Mouse (Mus musculus): ENCODE data around the gene Ppm1m.

DNA sequence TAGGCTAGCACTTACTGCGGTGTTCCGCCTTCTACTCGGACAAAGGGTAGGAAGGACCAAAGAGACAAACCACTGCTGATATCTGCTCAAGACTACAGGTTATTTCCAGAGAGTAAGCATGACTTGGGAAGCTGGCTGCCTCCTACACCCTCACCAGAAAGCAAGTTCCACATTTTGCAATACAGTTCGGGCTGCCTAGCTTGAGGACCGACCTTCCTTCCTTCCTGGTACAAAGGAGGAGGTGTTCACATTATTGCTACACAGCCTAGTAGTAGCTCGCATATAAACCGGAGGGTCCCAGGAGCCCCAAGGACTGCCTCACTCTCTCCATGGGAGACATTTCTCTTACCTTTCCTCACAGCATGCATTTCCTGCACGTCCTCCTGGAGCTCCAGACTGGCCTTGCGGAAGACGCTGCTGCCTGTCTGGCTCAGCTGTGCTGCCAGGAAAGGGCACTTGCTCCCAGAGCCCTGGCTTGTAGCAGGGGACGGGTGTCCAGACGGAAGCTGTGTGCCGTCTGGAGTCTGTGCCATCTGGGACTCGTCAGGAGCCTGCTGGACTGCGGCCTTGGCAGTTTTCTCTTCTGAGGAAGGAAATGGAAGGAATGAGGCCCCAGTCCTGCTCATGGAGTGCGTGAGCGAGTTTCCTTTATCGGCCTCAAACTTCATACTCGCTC, 43.4 kb upstream of the Ppm1m start:
- TF ChIP-seq CTCF (IDR thresholded peaks at IDR 0.05; ENCODE audit: control insufficient read depth, insufficient read depth, insufficient read length) (no peak), MYOD1 (IDR thresholded peaks at IDR 0.05; ENCODE audit: control insufficient read depth, insufficient read length, low read depth) (no peak), USF1 (IDR thresholded peaks at IDR 0.05; ENCODE audit: low read depth) (no peak), MYOG (IDR thresholded peaks at IDR 0.05; ENCODE audit: control insufficient read depth, extremely low read depth, insufficient read length) (no peak), MAX (IDR thresholded peaks at IDR 0.05) (no peak), CEBPB (IDR thresholded peaks at IDR 0.05; ENCODE audit: low read depth) (no peak)

All from C2C12 (cell line).